21 mouse cellular contexts compared by ENCODE assay signal in genomic region chr9:120755486-120755885, GRCm38 (mm10).
DNase-seq lines count a peak whose midpoint lies in the region; ATAC-seq and TF ChIP-seq lines count a peak whose summit lies in the region.
"Had no signal": no experiment of that assay in that cellular context is flagged by ENCODE, and none has a peak within 500 bp of the region (broad histone marks: within the 10 kb centered on the region; RNA-seq: fewer than 3 reads in every experiment).

No protein-coding gene starts in this region.

- H3K9me3 ChIP-seq in ES-Bruce4 (replicated peaks; ENCODE audit: control insufficient read depth, insufficient read depth, low read length, poor library complexity, severe bottlenecking): 0 out of 2 replicates have a peak, but pooled peaks cover 5% of the 10 kb centered on the region
- H3K9me3 ChIP-seq in ES-E14 (ENCODE audit: control insufficient read depth, insufficient read depth, low read depth, low read length): no peaks in the 10 kb centered on the region
- H3K9me3 ChIP-seq in intestine, embryonic 15.5 days: no peaks in the 10 kb centered on the region
- H3K9me3 ChIP-seq in midbrain, embryonic 15.5 days: no peaks in the 10 kb centered on the region
- H3K9me3 ChIP-seq: embryonic facial prominence, embryonic 13.5 days; embryonic facial prominence, embryonic 15.5 days; forebrain, embryonic 13.5 days; forebrain, embryonic 15.5 days had no signal

- in situ Hi-C loops in ES-E14 (cut with MboI; ENCODE audit: low sequenced_read_pairs in 2 of 2, unreplicated experiment in 2 of 2): no loop called here

- H3K4me2 ChIP-seq in intestine, embryonic 15.5 days (replicated peaks): no peak overlapping the region
- no peak overlapping the region for H3K4me2 ChIP-seq in midbrain, embryonic 15.5 days
- H3K4me2 ChIP-seq: embryonic facial prominence, embryonic 13.5 days; embryonic facial prominence, embryonic 15.5 days; forebrain, embryonic 13.5 days; forebrain, embryonic 15.5 days had no signal

- no peak for TF ChIP-seq EP300 in ES-Bruce4 (IDR thresholded peaks at IDR 0.05; ENCODE audit: insufficient read depth, low read depth, low read length)

- WGBS in intestine, embryonic 15.5 days: 88% methylated on average over 7 of the region's 7 CpGs
- WGBS in midbrain, embryonic 15.5 days: 89% methylated on average over 7 of the region's 7 CpGs

- no peak overlapping the region for H3K4me3 ChIP-seq in ES-Bruce4 (ENCODE audit: low read depth, low read length)
- H3K4me3 ChIP-seq in ES-E14 (ENCODE audit: insufficient read depth in 1 of 2, low read depth in 1 of 2, low read length in 2 of 2, poor library complexity in 1 of 2, severe bottlenecking in 1 of 2): peak overlapping the region in 1 of 2 experiments; percentile 8; a peak in 1 of 4 replicates
- no peak overlapping the region for H3K4me3 ChIP-seq in intestine, embryonic 15.5 days (replicated peaks)
- no peak overlapping the region for H3K4me3 ChIP-seq in midbrain, embryonic 15.5 days
- H3K4me3 ChIP-seq: embryonic facial prominence, embryonic 13.5 days; embryonic facial prominence, embryonic 15.5 days; forebrain, embryonic 13.5 days; forebrain, embryonic 15.5 days had no signal

- TF ChIP-seq POLR2A in ES-Bruce4 (IDR thresholded peaks at IDR 0.05; ENCODE audit: insufficient read depth, low read length): no peak

- TF ChIP-seq CTCF in ES-Bruce4 (IDR thresholded peaks at IDR 0.05; ENCODE audit: low read depth, low read length): no peak

- no peak overlapping the region for H3K27ac ChIP-seq in ES-Bruce4 (ENCODE audit: insufficient read depth, low read length)
- peak overlapping the region; percentile 2; the same call in 1 of the 2 replicates for H3K27ac ChIP-seq in ES-E14 (ENCODE audit: insufficient read depth, low read depth, low read length, poor library complexity, severe bottlenecking)
- H3K27ac ChIP-seq in intestine, embryonic 15.5 days: no peak overlapping the region
- H3K27ac ChIP-seq in midbrain, embryonic 15.5 days: no peak overlapping the region
- H3K27ac ChIP-seq: embryonic facial prominence, embryonic 13.5 days; embryonic facial prominence, embryonic 15.5 days; forebrain, embryonic 13.5 days; forebrain, embryonic 15.5 days had no signal

- no peak for DNase-seq in ES-E14 (ENCODE audit: low read depth, low spot score)
- DNase-seq in ZHBTc4 (ENCODE audit: low read depth, low spot score): peak; percentile 43
- DNase-seq: adrenal gland, adult 2 months; adrenal gland, postnatal 10 days; adrenal gland, postnatal 25 days; B cell, adult 2 months; cerebellum, adult 11 months; cerebellum, adult 8-10 months; cerebellum, adult 9-11 months; cerebellum, postnatal 36 days; embryo, embryonic 11 days; forebrain, postnatal 0 days had no signal

- no peaks in the 10 kb centered on the region for H3K36me3 ChIP-seq in ES-Bruce4 (ENCODE audit: control insufficient read depth, insufficient read depth, low read length, poor library complexity, severe bottlenecking)
- H3K36me3 ChIP-seq in ES-E14 (ENCODE audit: control insufficient read depth, insufficient read depth, low read length, poor library complexity, severe bottlenecking): no peaks in the 10 kb centered on the region
- H3K36me3 ChIP-seq in intestine, embryonic 15.5 days: no peaks in the 10 kb centered on the region
- H3K36me3 ChIP-seq in midbrain, embryonic 15.5 days (replicated peaks): no peaks in the 10 kb centered on the region
- H3K36me3 ChIP-seq: embryonic facial prominence, embryonic 13.5 days; embryonic facial prominence, embryonic 15.5 days; forebrain, embryonic 15.5 days had no signal

- H3K9ac ChIP-seq in ES-Bruce4 (ENCODE audit: low read depth, poor library complexity, severe bottlenecking) (peak overlapping the region; percentile 2; the same call in 1 of the 2 replicates), ES-E14 (ENCODE audit: insufficient read depth, low read depth, low read length, poor library complexity, severe bottlenecking) (peak overlapping the region; percentile 48; the same call in 1 of the 2 replicates)
- no peak overlapping the region for H3K9ac ChIP-seq in intestine, embryonic 15.5 days
- H3K9ac ChIP-seq in midbrain, embryonic 15.5 days: no peak overlapping the region
- H3K9ac ChIP-seq: embryonic facial prominence, embryonic 13.5 days; embryonic facial prominence, embryonic 15.5 days; forebrain, embryonic 13.5 days; forebrain, embryonic 15.5 days; forebrain, postnatal 0 days had no signal

- no peak for ATAC-seq in intestine, embryonic 15.5 days
- no peak for ATAC-seq in midbrain, embryonic 15.5 days (replicated peaks)
- ATAC-seq: CD4-positive, CD25-positive, alpha-beta regulatory T cell, adult 4 months; forebrain, embryonic 13.5 days; forebrain, embryonic 15.5 days; forebrain, postnatal 0 days had no signal

- peaks cover 9% of the 10 kb centered on the region for H3K4me1 ChIP-seq in ES-Bruce4 (ENCODE audit: control insufficient read depth, insufficient read depth, low read length)
- H3K4me1 ChIP-seq in ES-E14 (ENCODE audit: control insufficient read depth in 2 of 2, insufficient read depth in 2 of 2, low read length in 2 of 2, poor library complexity in 1 of 2): peaks cover 2 to 26% of the 10 kb centered on the region in 2 experiments
- 0 out of 2 replicates have a peak, but pooled peaks cover 12% of the 10 kb centered on the region for H3K4me1 ChIP-seq in intestine, embryonic 15.5 days (replicated peaks)
- peaks cover 13% of the 10 kb centered on the region; the same call in 1 of the 2 replicates for H3K4me1 ChIP-seq in midbrain, embryonic 15.5 days

- no peaks in the 10 kb centered on the region for H3K27me3 ChIP-seq in ES-Bruce4 (ENCODE audit: control insufficient read depth, insufficient read depth, low read length, poor library complexity, severe bottlenecking)
- H3K27me3 ChIP-seq in intestine, embryonic 15.5 days (replicated peaks): no peaks in the 10 kb centered on the region
- H3K27me3 ChIP-seq in midbrain, embryonic 15.5 days (replicated peaks): no peaks in the 10 kb centered on the region
- H3K27me3 ChIP-seq: CH12.LX; embryonic facial prominence, embryonic 13.5 days; embryonic facial prominence, embryonic 15.5 days; forebrain, embryonic 13.5 days; forebrain, embryonic 15.5 days had no signal

TF ChIP-seq in ES-E14, 5 proteins besides CTCF, POLR2A, EP300 and RAD21:
- 0 out of 2 replicates have a peak, but pooled peaks have one; percentile 65 for TF ChIP-seq MAFK (IDR thresholded peaks at IDR 0.05; ENCODE audit: insufficient read depth, low read depth, low read length)
- TF ChIP-seq HCFC1 (IDR thresholded peaks at IDR 0.05; ENCODE audit: borderline replicate concordance, insufficient read depth, low read length): no peak

Comparison
In these comparisons a context has a peak if more than half of its experiments do, and no peak if none do; other contexts are left out.
1. H3K9ac ChIP-seq: peak in ES-Bruce4 (single experiment) and ES-E14 (single experiment); none in intestine, embryonic 15.5 days (single experiment) and midbrain, embryonic 15.5 days (single experiment).